In genomic region chr2:178488276-178488675, GRCm38 (mm10) we compare ENCODE assay signal across 23 mouse cellular contexts. TPM values are rescaled to one million over a fixed set of nuclear protein-coding genes. Genes with fewer than 3 reads are reported as not detected.
A peak's percentile ranks its signal among the peaks of the same experiment; 100 is the strongest.
DNase-seq lines count a peak whose midpoint lies in the region; TF ChIP-seq lines count a peak whose summit lies in the region.
"Had no signal": no experiment of that assay in that cellular context is flagged by ENCODE, and none has a peak within 500 bp of the region (broad histone marks: within the 10 kb centered on the region; RNA-seq: fewer than 3 reads in every experiment).

No protein-coding gene starts in this region.

- no peak overlapping the region for H3K4me3 ChIP-seq in gastrocnemius, adult 2 months
- H3K4me3 ChIP-seq: embryonic facial prominence, embryonic 13.5 days; embryonic facial prominence, embryonic 15.5 days; erythroblast, embryonic 14.5 days; forebrain, embryonic 10.5 days; forebrain, embryonic 13.5 days; forebrain, embryonic 15.5 days had no signal

- no peak overlapping the region for H3K27ac ChIP-seq in gastrocnemius, adult 2 months
- H3K27ac ChIP-seq: embryonic facial prominence, embryonic 13.5 days; embryonic facial prominence, embryonic 15.5 days; forebrain, embryonic 10.5 days; forebrain, embryonic 13.5 days; forebrain, embryonic 15.5 days had no signal

- intact Hi-C loops in gastrocnemius, adult 2 months (cut with DNase I), result no loop called here
- intact Hi-C loops in gastrocnemius, postnatal 14 days (cut with DNase I; ENCODE audit: low total_unique reads), result no loop called here

- TF ChIP-seq CTCF in gastrocnemius, adult 2 months (IDR thresholded peaks at IDR 0.05), result no peak

- peak; percentile 47 to 55 for DNase-seq in cerebellum, postnatal 14 days
- no peak for DNase-seq in cerebellum, postnatal 25 days
- peak; percentile 30 for DNase-seq in gastrocnemius, adult 2 months
- DNase-seq in gastrocnemius, postnatal 14 days, result no peak
- DNase-seq in lung, postnatal 36 days, result peak; percentile 21
- DNase-seq in lung, postnatal 14 days, result no peak
- DNase-seq in adrenal gland, adult 2 months, result no peak
- DNase-seq: adrenal gland, postnatal 10 days; adrenal gland, postnatal 25 days; cerebellum, adult 11 months; cerebellum, adult 2 months; cerebellum, adult 9-10 months; cerebellum, postnatal 36 days; embryo, embryonic 11 days had no signal

RNA-seq across cellular contexts. Expression of gene Cdh26, which starts 57.9 kb away (rescaled TPM):
- total RNA-seq in gastrocnemius, adult 2 months (2021), result not detected
- not detected for total RNA-seq in gastrocnemius, postnatal 14 days (2021)
- not detected for total RNA-seq in adrenal gland, adult 2 months (2021)
- polyA plus RNA-seq in adrenal gland, adult 2 months (2012; rRNA removed), result not detected in 2 replicates
- total RNA-seq: adrenal gland, postnatal 25 days; common myeloid progenitor, adult 5-6 weeks; MEL had no signal
- polyA plus RNA-seq: C2C12; erythroblast, embryonic 14.5 days; forebrain, embryonic 13.5 days had no signal

Comparison
In these comparisons a context has a peak if more than half of its experiments do, and no peak if none do; other contexts are left out.
1. DNase-seq: peak in cerebellum, postnatal 14 days (2 of 2), gastrocnemius, adult 2 months (single experiment) and lung, postnatal 36 days (single experiment); none in cerebellum, postnatal 25 days (0 of 2), gastrocnemius, postnatal 14 days (single experiment), lung, postnatal 14 days (single experiment) and adrenal gland, adult 2 months (single experiment).